Mouse (Mus musculus) granulocyte monocyte progenitor cell, adult 5-6 weeks (primary cell): ENCODE data around the gene Kcnh7. TPM values are rescaled to one million over a fixed set of nuclear protein-coding genes. Genes with fewer than 3 reads are reported as not detected.

Experiments used
- ATAC-seq: replicated peaks from 2 replicates; pipeline ENCODE4 v1.8.0; 2016; ENCODE audit warnings: mild to moderate bottlenecking, moderate TSS enrichment, inconsistent platforms; ENCODE audit not compliant: poor library complexity, severe bottlenecking
- total RNA-seq, 2 experiments: library from RNA; stranded (forward) in 1 of 2; stranded (reverse) in 1 of 2; fragments of 200-712, 200-1000 nt in 1 of 2; fragments of >200 nt in 1 of 2; fragmentation: Nextera tagmentation in 1 of 2; gene quantifications; 2 replicates each; pipeline ENCODE4 v1.2.3; 2014 to 2017

The Kcnh7 gene
- total RNA-seq, 2 experiments from 2014 or later = not detected

DNA sequence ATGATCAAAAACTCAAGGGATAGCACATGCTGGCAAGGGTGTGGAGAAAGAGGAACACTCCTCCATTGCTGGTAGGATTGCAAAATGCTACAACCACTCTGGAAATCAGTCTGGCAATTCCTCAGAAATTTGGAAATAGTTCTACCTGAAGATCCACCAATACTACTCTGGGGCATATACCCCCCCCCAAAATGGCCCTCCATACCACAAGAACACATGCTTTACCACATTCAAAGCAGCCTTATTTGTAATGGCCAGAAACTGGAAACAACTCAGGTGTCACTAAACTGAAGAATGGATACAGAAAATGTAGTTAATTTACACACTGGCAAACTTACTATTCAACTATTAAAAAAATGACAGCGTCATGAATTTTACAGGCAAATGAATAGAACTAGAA is 453.4 kb downstream of the Kcnh7 start:
- peak; percentile 69 for ATAC-seq

DNA sequence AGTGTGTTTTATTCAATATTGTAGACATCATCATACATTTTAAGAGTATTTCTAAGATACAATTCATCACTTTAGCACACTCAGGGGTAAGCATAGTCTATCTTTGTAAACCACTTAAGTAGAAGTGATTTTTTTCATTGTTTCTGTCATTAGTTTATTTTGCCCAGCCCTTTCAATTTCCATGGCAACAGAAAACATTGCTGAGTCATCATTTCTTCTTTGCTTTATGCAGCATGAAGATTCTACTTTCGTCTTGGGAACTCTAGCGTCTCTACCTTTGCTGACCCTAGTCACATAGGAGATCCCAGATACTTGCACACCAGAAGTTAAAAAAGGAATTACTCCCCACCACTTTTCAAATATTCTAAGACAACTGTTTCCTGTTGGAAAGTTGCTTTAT is 456.4 kb downstream of the Kcnh7 start:
- no peak; the same call in 1 of the 2 replicates for ATAC-seq

DNA sequence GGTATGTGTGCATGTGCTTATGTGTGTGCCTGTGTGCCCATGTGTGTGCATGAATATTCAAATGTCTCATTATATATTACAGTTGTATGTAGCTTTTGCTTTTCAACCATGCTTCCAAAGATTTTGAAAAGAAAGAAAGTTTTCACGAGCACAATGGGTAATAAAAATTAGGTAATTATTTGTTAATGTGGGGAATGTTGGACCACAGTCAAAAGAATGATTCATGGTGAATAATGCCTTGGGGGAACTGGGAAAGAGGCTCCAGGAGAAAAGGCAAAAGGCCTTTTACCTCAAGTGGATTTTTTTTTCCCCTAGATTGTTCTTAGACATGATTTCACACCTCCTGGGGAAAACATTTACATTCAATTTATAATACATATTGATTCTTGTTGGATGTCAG is 458.1 kb downstream of the Kcnh7 start:
- ATAC-seq = no peak

GRCm38 (mm10) chr2:62718411-62718810 is 465.7 kb downstream of the Kcnh7 start:
- ATAC-seq = peak; percentile 46

- no peak for ATAC-seq
Observed at GRCm38 (mm10) chr2:62717270-62717669, 466.8 kb downstream of the Kcnh7 start.

DNA sequence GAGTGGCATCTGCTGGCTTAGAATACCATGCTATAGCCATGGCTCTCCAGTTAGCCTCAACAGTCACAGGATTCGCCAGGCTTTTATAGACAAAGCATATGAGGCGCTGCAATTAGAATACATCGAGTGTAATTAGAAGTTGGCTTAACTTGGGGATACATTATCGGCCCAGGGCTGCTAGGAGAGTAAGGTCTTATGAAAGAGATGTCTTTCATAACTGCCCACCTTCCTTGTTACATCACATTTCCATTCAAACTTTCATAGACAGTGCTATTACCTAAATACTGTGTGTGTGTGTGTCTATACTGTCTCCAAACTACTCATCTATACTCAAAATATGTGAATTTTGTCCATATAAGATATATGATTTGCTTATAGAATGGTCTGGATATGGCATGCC is 468.8 kb downstream of the Kcnh7 start:
- ATAC-seq = peak; percentile 85

DNA sequence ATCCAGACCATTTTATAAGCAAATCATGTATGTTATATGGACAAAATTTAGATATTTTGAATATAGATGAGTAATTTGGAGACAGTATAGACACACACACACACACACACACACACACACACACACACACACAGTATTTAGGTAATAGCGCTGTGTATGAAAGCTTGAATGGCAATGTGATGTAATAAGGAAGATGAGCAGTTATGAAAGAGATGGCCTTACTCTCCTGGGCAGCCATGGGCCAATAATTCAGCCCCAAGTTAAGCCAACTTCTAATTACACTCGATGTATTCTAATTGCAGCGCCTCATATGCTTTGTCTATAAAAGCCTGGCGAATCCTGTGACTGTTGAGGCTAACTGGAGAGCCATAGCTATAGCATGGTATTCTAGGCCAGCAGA is 469.7 kb downstream of the Kcnh7 start:
- peak; percentile 74 for ATAC-seq

DNA sequence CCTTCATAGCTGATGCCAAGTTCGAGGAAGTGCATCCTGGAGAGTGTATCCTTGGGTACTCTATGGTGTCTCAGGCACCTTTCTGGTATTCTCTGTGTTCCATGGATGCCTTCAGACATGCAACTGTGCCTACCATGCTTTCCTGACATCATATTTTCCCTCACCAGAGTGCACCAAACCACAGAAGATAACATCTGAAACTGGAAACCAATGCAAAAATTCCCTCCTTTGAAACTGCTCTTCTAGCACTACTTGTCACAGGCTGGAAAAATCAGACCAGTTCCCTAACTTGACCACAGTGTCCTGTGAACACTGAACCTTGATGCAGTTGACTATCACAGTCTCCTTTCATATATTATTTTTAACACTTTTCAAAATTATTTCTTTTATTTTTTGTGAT is 474.5 kb downstream of the Kcnh7 start:
- no peak for ATAC-seq

DNA sequence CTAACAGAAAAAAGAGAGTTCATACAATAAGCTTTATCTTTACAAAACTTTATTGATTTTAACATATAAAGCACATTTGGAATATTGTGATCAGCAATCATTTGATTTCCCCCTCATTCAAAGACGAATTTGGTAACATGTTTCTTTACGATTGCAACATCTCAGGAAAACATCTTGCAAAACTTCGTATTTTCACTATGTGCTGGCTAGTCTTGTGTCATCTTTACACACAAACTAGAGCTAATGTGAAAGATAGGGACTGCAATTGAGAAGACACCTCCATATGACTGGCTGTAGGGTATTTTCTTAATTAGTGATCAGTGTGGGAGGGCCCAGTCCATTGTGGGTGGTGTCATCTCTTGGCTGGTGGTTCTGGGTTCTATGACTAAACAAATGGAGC is 477.8 kb downstream of the Kcnh7 start:
- peak; percentile 98 for ATAC-seq

GRCm38 (mm10) chr2:62685934-62686333 is 498.2 kb downstream of the Kcnh7 start:
- ATAC-seq = peak; percentile 36

- ATAC-seq = peak; percentile 86
Observed at GRCm38 (mm10) chr2:62684989-62685595, 499.0 kb downstream of the Kcnh7 start.

GRCm38 (mm10) chr2:62681667-62682066 is 502.4 kb downstream of the Kcnh7 start:
- 0 out of 2 replicates have a peak, but pooled peaks have one; percentile 22 for ATAC-seq

DNA sequence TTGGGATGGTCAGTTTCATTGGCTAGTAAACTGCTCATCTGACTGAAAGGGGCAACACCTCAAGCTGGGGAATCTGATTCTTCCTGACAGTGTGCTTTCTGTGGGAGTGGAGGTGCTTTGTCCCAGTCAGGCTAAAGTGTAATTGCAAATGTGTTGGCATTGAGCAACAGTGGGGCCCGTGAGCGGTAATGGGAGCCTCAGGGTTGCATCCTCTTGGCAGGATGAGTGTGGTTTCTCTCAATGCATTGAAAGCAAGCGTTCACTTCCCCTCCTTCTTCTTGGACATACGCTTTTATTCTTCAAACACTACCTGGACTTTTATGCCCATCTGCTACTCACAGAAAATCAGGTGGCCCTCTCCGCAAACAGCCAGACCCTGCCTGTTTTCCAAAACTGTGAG is 511.3 kb downstream of the Kcnh7 start:
- ATAC-seq = peak; percentile 99

GRCm38 (mm10) chr2:62670767-62671166 is 513.3 kb downstream of the Kcnh7 start:
- ATAC-seq = no peak

- no peak for ATAC-seq
Observed at GRCm38 (mm10) chr2:62670301-62670700, 513.8 kb downstream of the Kcnh7 start.

DNA sequence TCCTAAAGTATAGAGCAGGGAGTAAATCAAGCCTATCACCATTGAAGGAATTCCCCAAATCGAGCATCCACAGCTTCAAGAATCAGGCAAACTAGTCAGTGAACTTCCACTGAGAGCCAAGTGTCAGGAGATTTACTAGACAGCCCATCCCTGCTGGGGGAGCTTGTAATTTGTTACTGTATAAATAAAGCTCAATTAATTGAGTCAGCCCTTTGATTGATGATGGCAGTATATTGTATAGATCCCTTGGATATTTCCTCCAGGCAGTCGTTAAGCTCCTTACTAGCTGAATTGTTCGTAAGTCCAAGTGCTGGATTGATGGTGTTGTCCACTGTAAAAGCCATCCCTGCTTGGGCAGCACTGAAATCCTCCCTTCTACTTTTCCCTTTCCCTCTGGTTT is 514.2 kb downstream of the Kcnh7 start:
- ATAC-seq = no peak

DNA sequence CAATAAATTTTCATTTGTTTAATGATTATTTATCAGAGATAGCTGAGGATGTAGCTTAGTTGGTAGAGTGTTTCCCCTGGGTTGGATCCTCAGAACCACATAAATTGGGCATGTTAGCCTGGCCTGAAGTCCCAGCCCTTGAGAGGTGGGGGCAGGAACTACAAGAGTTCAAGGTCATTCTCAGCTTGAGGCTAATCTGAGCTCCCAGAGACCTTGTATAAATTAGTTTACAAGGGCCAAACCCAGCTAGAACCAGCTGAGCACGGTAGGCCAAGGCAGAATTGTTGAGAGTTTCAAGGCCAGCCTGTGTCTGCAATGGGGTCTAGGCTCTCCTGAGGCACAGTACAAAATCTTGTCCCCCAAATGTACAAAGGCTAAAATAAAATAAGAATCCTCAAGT is 518.6 kb downstream of the Kcnh7 start:
- no peak for ATAC-seq

DNA sequence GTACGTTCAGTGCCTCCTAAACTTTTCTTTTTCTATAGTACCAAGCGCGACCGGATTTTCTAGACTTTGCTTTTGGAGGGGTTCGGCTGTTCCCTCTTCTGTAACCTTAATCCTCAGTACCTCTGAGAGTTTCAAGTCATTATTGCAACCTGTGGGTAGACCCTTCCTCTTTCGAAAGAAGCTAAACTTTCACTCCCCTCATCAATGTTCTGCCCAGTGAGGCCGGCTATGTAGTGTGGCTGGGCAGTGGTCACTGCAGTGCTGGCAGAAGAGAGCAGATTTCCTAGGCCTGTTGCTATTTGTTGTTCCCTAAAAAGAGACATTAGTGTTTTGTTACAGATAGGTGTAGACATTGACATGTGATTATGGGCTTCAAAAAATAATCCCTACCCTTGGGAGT is 519.2 kb downstream of the Kcnh7 start:
- peak; percentile 52 for ATAC-seq

- ATAC-seq = peak; percentile 93
Observed at GRCm38 (mm10) chr2:62664135-62664670, 519.9 kb downstream of the Kcnh7 start, which contains the start of gene Gca. Gca (plus strand) TSS chr2:62664285.

GRCm38 (mm10) chr2:62662560-62662959 is 521.5 kb downstream of the Kcnh7 start:
- ATAC-seq = no peak

- ATAC-seq = no peak; the same call in 1 of the 2 replicates
Observed at GRCm38 (mm10) chr2:62660565-62660964, 523.5 kb downstream of the Kcnh7 start.

- ATAC-seq = peak; percentile 81
Observed at GRCm38 (mm10) chr2:62656072-62656471, 528.0 kb downstream of the Kcnh7 start.
